Mouse (Mus musculus) embryo, embryonic 11.5 days (tissue): ENCODE measurements around the gene Skint3.
"Not testable (repeated sequence)": the region's sequence is repeated elsewhere in the genome, so short reads cannot be mapped to it uniquely, and the experiment has no call there.

Experiments
- DNase-seq: peaks from one replicate; pipeline ENCODE4 v3.0.0-alpha.2; 2012; ENCODE audit warnings: low read depth, low spot score

The Skint3 gene

GRCm38 (mm10) chr4:112231945-112232344 is at the start of gene Skint3:
Skint3 (plus strand) TSS chr4:112232245.
- no peak for DNase-seq

- no peak for DNase-seq
Observed at GRCm38 (mm10) chr4:112243416-112243815, 11.4 kb downstream of the Skint3 start.

- no peak for DNase-seq
Observed at GRCm38 (mm10) chr4:112243951-112244350, 11.9 kb downstream of the Skint3 start.

- DNase-seq = no peak
Observed at GRCm38 (mm10) chr4:112256022-112256421, 24.0 kb downstream of the Skint3 start.

GRCm38 (mm10) chr4:112287178-112287974 is 55.3 kb downstream of the Skint3 start:
- DNase-seq = no peak

GRCm38 (mm10) chr4:112288396-112288795 is 56.4 kb downstream of the Skint3 start:
- no peak for DNase-seq

- no peak for DNase-seq
Observed at GRCm38 (mm10) chr4:112302305-112302704, 70.3 kb downstream of the Skint3 start.

GRCm38 (mm10) chr4:112302855-112303509 is 70.9 kb downstream of the Skint3 start:
- DNase-seq = no peak

GRCm38 (mm10) chr4:112349111-112349510 is 117.1 kb downstream of the Skint3 start:
- DNase-seq = not testable (repeated sequence)
